Mouse (Mus musculus): ENCODE measurements around the gene Helz. TPM values are rescaled to one million over a fixed set of nuclear protein-coding genes. Genes with fewer than 3 reads are reported as not detected.

Helz gene
- polyA plus RNA-seq, 1 experiment from 2014 or later: 24.1 TPM

DNA sequence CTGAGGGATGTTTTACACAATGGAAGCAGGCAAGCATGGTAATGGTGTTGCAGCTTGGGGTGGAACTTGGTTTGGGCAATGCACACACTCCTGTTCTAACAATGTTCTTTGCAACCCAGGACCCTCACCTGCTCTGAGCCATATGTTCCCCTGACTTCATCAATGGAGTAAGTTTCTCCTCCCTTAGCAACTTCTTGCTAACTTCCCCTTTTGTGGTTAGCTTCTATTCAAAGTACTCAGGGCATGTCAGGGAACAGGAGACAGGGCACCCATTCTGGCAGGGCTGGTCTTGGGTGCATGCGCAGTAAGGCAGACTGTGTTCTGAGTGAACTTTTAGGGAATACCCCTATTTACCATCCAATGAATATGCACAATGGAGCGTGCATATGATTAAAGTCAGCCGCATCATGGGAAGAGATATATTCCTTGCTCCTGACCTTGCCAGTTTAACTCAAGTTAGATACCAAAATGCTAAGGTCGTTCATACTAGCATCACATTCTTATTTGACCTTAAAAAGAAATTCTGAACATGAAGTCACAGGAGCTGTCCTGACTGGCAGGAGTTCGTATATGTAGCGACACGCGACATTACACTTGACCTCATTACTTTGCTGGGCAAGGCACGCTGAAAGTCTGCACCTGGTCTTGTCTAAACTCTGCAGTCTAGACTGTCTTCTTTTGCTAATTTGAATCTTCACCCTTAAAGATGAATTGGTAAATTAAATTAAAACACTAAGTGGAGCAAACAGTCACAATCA lies 172.7 kb downstream of the Helz start:
- DNase-seq (ENCODE audit: low spot score): no peak

- DNase-seq (ENCODE audit: low spot score): no peak
Measured at GRCm38 (mm10) chr11:107721057-107721456, 173.3 kb downstream of the Helz start.

DNA sequence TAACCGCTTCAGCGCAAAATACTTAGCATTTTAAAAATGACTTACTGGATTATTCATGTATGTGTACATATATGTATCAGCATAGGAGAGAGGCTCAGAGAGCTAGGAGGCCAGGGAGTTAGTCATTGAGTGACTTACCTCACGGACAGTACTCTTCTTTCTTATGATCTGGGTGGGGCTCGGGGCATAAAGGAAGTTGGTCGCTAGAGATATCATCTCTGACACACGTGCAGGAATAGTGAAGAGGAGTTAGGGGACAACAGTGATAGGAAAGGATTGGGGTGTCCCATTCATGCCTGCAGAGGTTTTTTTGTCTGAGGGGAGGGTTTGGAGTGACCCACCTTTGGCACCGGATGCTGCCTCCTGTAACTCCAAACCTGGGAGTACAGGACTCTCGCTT lies 176.9 kb downstream of the Helz start:
- no peak for DNase-seq (ENCODE audit: low spot score)

GRCm38 (mm10) chr11:107728073-107728863 lies 180.5 kb downstream of the Helz start:
- no peak for DNase-seq (ENCODE audit: low spot score)

- DNase-seq (ENCODE audit: low spot score): no peak
Measured at GRCm38 (mm10) chr11:107729141-107729540, 181.4 kb downstream of the Helz start.

DNA sequence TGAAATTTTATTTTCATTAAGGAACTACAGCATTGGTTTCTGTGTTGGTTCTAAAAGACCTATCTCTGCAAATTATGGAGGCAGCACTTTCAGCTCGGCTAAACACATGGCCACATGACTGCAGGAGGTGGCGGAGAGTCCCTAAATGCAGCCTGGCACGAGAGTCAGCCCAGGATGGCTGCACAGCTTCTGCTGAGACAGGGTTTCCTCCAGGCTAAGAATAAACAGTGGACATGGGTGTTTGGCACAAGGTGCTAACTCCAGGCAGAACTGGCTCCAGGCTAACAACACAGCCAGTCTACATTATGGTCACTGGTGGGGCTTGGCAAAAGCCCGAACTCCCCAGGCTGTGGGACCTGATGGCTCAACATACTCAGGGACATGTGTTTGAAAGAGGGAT lies 183.2 kb downstream of the Helz start:
- no peak for DNase-seq (ENCODE audit: low spot score)

- DNase-seq (ENCODE audit: low spot score): no peak
Measured at GRCm38 (mm10) chr11:107731498-107731897, 183.8 kb downstream of the Helz start.

- no peak for DNase-seq (ENCODE audit: low spot score)
Measured at GRCm38 (mm10) chr11:107734133-107734532, 186.4 kb downstream of the Helz start.

- no peak for DNase-seq (ENCODE audit: low spot score)
Measured at GRCm38 (mm10) chr11:107737886-107738285, 190.2 kb downstream of the Helz start.

DNA sequence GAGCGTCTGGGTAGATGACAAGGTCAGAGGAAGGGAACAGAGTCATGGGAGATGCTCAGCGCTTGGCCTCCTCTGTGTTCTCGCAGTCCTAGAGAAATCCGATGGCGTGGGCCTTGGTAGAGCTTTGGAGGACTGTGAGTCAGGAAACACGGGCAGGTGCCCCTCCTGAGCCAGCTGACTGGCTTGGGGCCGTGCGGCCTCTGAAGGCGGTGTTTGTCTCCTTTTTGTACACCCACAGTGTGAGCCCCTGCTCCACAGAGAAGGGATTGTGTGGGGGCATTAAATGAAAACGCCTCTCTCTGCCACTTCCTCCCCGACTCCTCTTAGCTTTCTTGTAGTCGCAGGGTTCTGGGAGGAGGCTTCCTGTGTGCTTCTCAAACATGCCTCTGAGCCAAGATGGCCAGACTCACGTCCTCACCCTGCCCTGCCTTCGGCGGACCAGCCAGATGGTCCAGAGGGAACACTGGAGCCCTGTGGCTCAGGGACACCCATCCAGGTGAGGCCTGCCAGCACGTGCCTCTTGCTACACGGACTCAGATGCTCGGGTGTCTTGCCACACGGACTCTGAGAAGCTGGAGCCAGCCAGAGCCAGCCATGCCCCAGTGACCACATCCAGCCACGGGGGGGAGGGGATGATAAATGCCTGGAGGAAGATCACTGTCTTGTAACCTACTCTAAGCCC lies 190.8 kb downstream of the Helz start:
- no peak for DNase-seq (ENCODE audit: low spot score)

DNA sequence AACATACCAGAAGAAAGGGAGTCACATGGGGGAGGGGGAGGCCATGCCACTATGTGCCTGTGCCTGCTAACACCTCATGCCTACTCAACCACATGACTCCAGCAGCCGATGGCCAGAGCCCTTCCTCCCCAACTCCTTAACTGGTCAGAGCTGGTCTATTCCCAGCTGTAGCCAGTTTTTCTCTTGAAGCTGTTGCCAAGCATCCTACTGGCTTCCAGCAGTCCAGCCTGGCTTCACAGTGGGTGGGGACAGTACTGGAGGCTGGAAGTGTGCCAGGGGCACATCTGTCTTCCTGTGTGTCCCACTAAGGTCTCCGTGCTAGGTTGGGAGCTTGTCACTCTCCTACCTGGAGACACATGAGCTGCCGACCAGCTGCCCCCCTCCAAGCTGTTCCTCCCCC lies 195.4 kb downstream of the Helz start:
- DNase-seq (ENCODE audit: low spot score): no peak

Small RNAs within 50 kb of the gene (microRNA-seq; reads per million reads assigned to microRNA genes)
- not detected for gene Mir6932 (ENCODE audit: borderline number of aligned reads)

Other genes with a start within 250 kb of the Helz start
- gene Pitpnc1, start 77.2 kb upstream of the Helz start, polyA plus RNA-seq (2015; fragmentation: Nextera tagmentation; extraction: Ambion mirVana): 13.5 and 15.1 TPM in 2 replicates
- 184 and 190 TPM in 2 replicates for gene Psmd12, start 68.4 kb upstream of the Helz start, polyA plus RNA-seq (2015; fragmentation: Nextera tagmentation; extraction: Ambion mirVana)
- gene Cacng1, start 168.6 kb downstream of the Helz start, polyA plus RNA-seq (2015; fragmentation: Nextera tagmentation; extraction: Ambion mirVana): 0.90 and 0.93 TPM in 2 replicates
- gene Cacng4, start 246.6 kb downstream of the Helz start, polyA plus RNA-seq (2015; fragmentation: Nextera tagmentation; extraction: Ambion mirVana): 0.50 and 0.60 TPM in 2 replicates